Mouse (Mus musculus): Measurements from ENCODE around the gene Rap1a.

- no peak for TF ChIP-seq CTCF (IDR thresholded peaks at IDR 0.05; ENCODE audit: low read depth, low read length)
- no peak for TF ChIP-seq GATA1 (IDR thresholded peaks at IDR 0.05; ENCODE audit: borderline replicate concordance, low read length)
These were observed 88.3 kb downstream of the Rap1a start for GRCm38 (mm10) chr3:105712827-105713226.
